Mouse (Mus musculus): ENCODE measurements around the gene Gm40460. TPM values are rescaled to one million over a fixed set of nuclear protein-coding genes. Genes with fewer than 3 reads are reported as not detected.

Gene Gm40460
- polyA plus RNA-seq (2021; fragmentation: Nextera tagmentation) = not detected in 2 replicates
- long read RNA-seq, experiment 1 = 0 reads
- long read RNA-seq, experiment 2 = 0 reads

GRCm38 (mm10) chr7:142240978-142241377 lies at the start of gene Gm40460:
Gene Gm40460 (minus strand): TSS chr7:142241078.

GRCm38 (mm10) chr7:142274263-142274662 lies 33.4 kb upstream of the Gm40460 start, which contains the start of gene Gm4559:
Gene Gm4559 (minus strand): TSS chr7:142274363.

GRCm38 (mm10) chr7:142258254-142258653 lies 17.4 kb upstream of the Gm40460 start, which contains the start of gene Gm2431:
Gene Gm2431 (minus strand): TSS chr7:142258354.

GRCm38 (mm10) chr7:142229871-142230270 lies 11.0 kb downstream of the Gm40460 start, which contains the start of gene Krtap5-5:
Gene Krtap5-5 (minus strand): TSS chr7:142229971.

GRCm38 (mm10) chr7:142211559-142211958 lies 29.3 kb downstream of the Gm40460 start, which contains the start of gene Gm7579:
Gene Gm7579 (plus strand): TSS chr7:142211859.

GRCm38 (mm10) chr7:142201064-142201463 lies 39.8 kb downstream of the Gm40460 start, which contains the start of gene Krtap5-3:
Gene Krtap5-3 (plus strand): TSS chr7:142201364.

Other genes with a start within 250 kb of the Gm40460 start
- gene Mob2, start 180.0 kb downstream of the Gm40460 start, polyA plus RNA-seq (2021; fragmentation: Nextera tagmentation) = 42.0 and 42.7 TPM in 2 replicates
- 22.7 and 63.1 TPM in 2 replicates for gene Dusp8, start 145.2 kb downstream of the Gm40460 start, polyA plus RNA-seq (2021; fragmentation: Nextera tagmentation)
- not detected in 2 replicates for gene Gm45618, start 120.3 kb downstream of the Gm40460 start, polyA plus RNA-seq (2021; fragmentation: Nextera tagmentation)
- not detected in 2 replicates for gene Gm39115, start 105.0 kb downstream of the Gm40460 start, polyA plus RNA-seq (2021; fragmentation: Nextera tagmentation)
- gene Gm45337, start 96.5 kb downstream of the Gm40460 start, polyA plus RNA-seq (2021; fragmentation: Nextera tagmentation) = not detected in 2 replicates
- not detected in 2 replicates for gene Gm29735, start 84.0 kb downstream of the Gm40460 start, polyA plus RNA-seq (2021; fragmentation: Nextera tagmentation)
- gene Gm4553, start 75.3 kb downstream of the Gm40460 start, polyA plus RNA-seq (2021; fragmentation: Nextera tagmentation) = not detected in 2 replicates
- not detected in 2 replicates for gene Krtap5-2, start 65.1 kb downstream of the Gm40460 start, polyA plus RNA-seq (2021; fragmentation: Nextera tagmentation)
- gene Gm10153, start 50.7 kb downstream of the Gm40460 start, polyA plus RNA-seq (2021; fragmentation: Nextera tagmentation) = not detected in 2 replicates
- gene Krtap5-3, start 39.7 kb downstream of the Gm40460 start, polyA plus RNA-seq (2021; fragmentation: Nextera tagmentation) = not detected in 2 replicates
- gene Gm7579, start 29.2 kb downstream of the Gm40460 start, polyA plus RNA-seq (2021; fragmentation: Nextera tagmentation) = not detected in 2 replicates
- gene Krtap5-5, start 11.1 kb downstream of the Gm40460 start, polyA plus RNA-seq (2021; fragmentation: Nextera tagmentation) = not detected in 2 replicates
- gene Gm2431, start 17.3 kb upstream of the Gm40460 start, polyA plus RNA-seq (2021; fragmentation: Nextera tagmentation) = not detected in 2 replicates
- gene Gm4559, start 33.3 kb upstream of the Gm40460 start, polyA plus RNA-seq (2021; fragmentation: Nextera tagmentation) = not detected in 2 replicates
- not detected in 2 replicates for gene Krtap5-1, start 56.0 kb upstream of the Gm40460 start, polyA plus RNA-seq (2021; fragmentation: Nextera tagmentation)
- not detected in 2 replicates for gene Krtap5-4, start 62.5 kb upstream of the Gm40460 start, polyA plus RNA-seq (2021; fragmentation: Nextera tagmentation)
- 36.8 and 37.1 TPM in 2 replicates for gene Ifitm10, start 132.7 kb upstream of the Gm40460 start, polyA plus RNA-seq (2021; fragmentation: Nextera tagmentation)
- gene Gm49369, start 141.6 kb upstream of the Gm40460 start, polyA plus RNA-seq (2021; fragmentation: Nextera tagmentation) = 0.75 and 1.3 TPM in 2 replicates
- 498 and 676 TPM in 2 replicates for gene Ctsd, start 147.0 kb upstream of the Gm40460 start, polyA plus RNA-seq (2021; fragmentation: Nextera tagmentation)
- not detected in 2 replicates for gene Syt8, start 193.8 kb upstream of the Gm40460 start, polyA plus RNA-seq (2021; fragmentation: Nextera tagmentation)
- 0.95 and 1.1 TPM in 2 replicates for gene Tnni2, start 200.7 kb upstream of the Gm40460 start, polyA plus RNA-seq (2021; fragmentation: Nextera tagmentation)
- 2.4 and 3.4 TPM in 2 replicates for gene Lsp1, start 219.7 kb upstream of the Gm40460 start, polyA plus RNA-seq (2021; fragmentation: Nextera tagmentation)